Mouse (Mus musculus) liver, embryonic 16.5 days (tissue): ENCODE data around the gene Oxsr1. TPM values are rescaled to one million over a fixed set of nuclear protein-coding genes. Genes with fewer than 3 reads are reported as not detected.
A peak's percentile ranks its signal among the peaks of the same experiment; 100 is the strongest.

Experiments used
- ATAC-seq: fragments of 200-750 bp; cut with Nextera tagmentation; 2 replicates; pipeline ENCODE4 v1.8.0; 2017; ENCODE audit warnings: low read depth, mild to moderate bottlenecking, moderate number of reproducible peaks, moderate library complexity
- H3K27ac ChIP-seq: fragments of 300-500 bp; sonication (generic); 2 replicates; pipeline ENCODE4 v1.5.1; 2014; ENCODE audit warnings: mild to moderate bottlenecking, low read length
- H3K27me3 ChIP-seq: fragments of 300-500 bp; sonication (generic); 2 replicates; pipeline ENCODE4 v1.6.1; 2014; ENCODE audit warnings: low read depth, low read length, mixed read lengths; ENCODE audit not compliant: control insufficient read depth, insufficient read depth
- H3K36me3 ChIP-seq: fragments of 300-500 bp; sonication (generic); 2 replicates; pipeline ENCODE4 v1.6.1; 2014; ENCODE audit warnings: mild to moderate bottlenecking; ENCODE audit not compliant: control insufficient read depth, insufficient read depth
- H3K4me1 ChIP-seq: fragments of 300-500 bp; sonication (generic); 2 replicates; pipeline ENCODE4 v1.6.1; 2014; ENCODE audit warnings: low read depth, low read length, mixed read lengths; ENCODE audit not compliant: control insufficient read depth
- H3K4me2 ChIP-seq: fragments of 300-500 bp; sonication (generic); 2 replicates; pipeline ENCODE4 v1.6.1; 2014; ENCODE audit warnings: low read depth, low read length, mixed read lengths
- H3K4me3 ChIP-seq: fragments of 300-500 bp; sonication (generic); 2 replicates; pipeline ENCODE4 v1.5.1; 2014; ENCODE audit warnings: low read depth, mild to moderate bottlenecking, low read length
- H3K9ac ChIP-seq: fragments of 300-500 bp; sonication (generic); 2 replicates; pipeline ENCODE4 v1.6.1; 2014; ENCODE audit warnings: low read depth, low read length
- H3K9me3 ChIP-seq: fragments of 300-500 bp; sonication (generic); replicated peaks from 2 replicates; pipeline ENCODE4 v1.6.1; 2016; ENCODE audit warnings: low read length; ENCODE audit not compliant: control insufficient read depth
- WGBS: fragments of 180-500 bp; shearing (Covaris S2); extraction: QIAGEN DNeasy Blood & Tissue Kit; methylation state at CpG from one replicate; pipeline ENCODE4 v1.1.7; 2014; ENCODE audit not compliant: insufficient replicate concordance; 5-methylcytosine and 5-hydroxymethylcytosine counted together
- polyA plus RNA-seq: library from polyadenylated mRNA; unstranded; fragments of >200 nt; fragmentation: Nextera tagmentation; extraction: Ambion mirVana; gene quantifications from 2 replicates; pipeline ENCODE4 v1.2.1, GENCODE M21; 2015

Gene Oxsr1
- polyA plus RNA-seq, 1 experiment from 2014 or later: 4.1 TPM

GRCm38 (mm10) chr9:119339558-119340211 is 17.5 kb upstream of the Oxsr1 start, which contains the start of gene Acaa1a:
TSS of gene Acaa1a (plus strand) at chr9:119339676.
- Histone ChIP-seq H3K27ac (peak within 1 kb of the TSS; percentile 91), H3K9me3 (no peaks in the 10 kb centered on the region), H3K9ac (peak within 1 kb of the TSS; percentile 72), H3K4me2 (peak within 1 kb of the TSS; percentile 96), H3K4me3 (peak within 1 kb of the TSS; percentile 68), H3K4me1 (peaks cover 23% of the 10 kb centered on the region), H3K27me3 (no peaks in the 10 kb centered on the region), H3K36me3 (no peaks in the 10 kb centered on the region)
- peak; percentile 35 for ATAC-seq
- WGBS: under 1% methylated on average over 43 of the region's 43 CpGs

GRCm38 (mm10) chr9:119339106-119339505 is 16.9 kb upstream of the Oxsr1 start:
- WGBS: 35% methylated on average over 7 of the region's 7 CpGs
- Histone ChIP-seq H3K27ac (no peak overlapping the region), H3K27me3 (no peaks in the 10 kb centered on the region), H3K9ac (peak overlapping the region; percentile 72), H3K4me3 (peak overlapping the region; percentile 68), H3K4me2 (peak overlapping the region; percentile 96), H3K9me3 (no peaks in the 10 kb centered on the region), H3K4me1 (peaks cover 23% of the 10 kb centered on the region), H3K36me3 (no peaks in the 10 kb centered on the region)
- no peak for ATAC-seq

GRCm38 (mm10) chr9:119338350-119338749 is 16.1 kb upstream of the Oxsr1 start:
- no peaks in the 10 kb centered on the region for H3K9me3 ChIP-seq
- no peak overlapping the region for H3K9ac ChIP-seq
- no peak overlapping the region for H3K27ac ChIP-seq
- WGBS: 77% methylated on average over 3 of the region's 3 CpGs
- ATAC-seq: no peak
- H3K4me2 ChIP-seq: no peak overlapping the region
- no peaks in the 10 kb centered on the region for H3K27me3 ChIP-seq
- no peak overlapping the region for H3K4me3 ChIP-seq
- H3K36me3 ChIP-seq: no peaks in the 10 kb centered on the region
- peaks cover 23% of the 10 kb centered on the region for H3K4me1 ChIP-seq

GRCm38 (mm10) chr9:119337842-119338241 is 15.6 kb upstream of the Oxsr1 start:
- Histone ChIP-seq H3K4me3 (no peak overlapping the region), H3K27me3 (no peaks in the 10 kb centered on the region), H3K9me3 (no peaks in the 10 kb centered on the region), H3K9ac (no peak overlapping the region), H3K4me2 (no peak overlapping the region), H3K27ac (no peak overlapping the region), H3K36me3 (no peaks in the 10 kb centered on the region), H3K4me1 (peaks cover 23% of the 10 kb centered on the region)
- 87% methylated on average over 14 of the region's 14 CpGs for WGBS
- no peak for ATAC-seq

GRCm38 (mm10) chr9:119335571-119335970 is 13.3 kb upstream of the Oxsr1 start:
- Histone ChIP-seq H3K27ac (no peak overlapping the region), H3K36me3 (no peaks in the 10 kb centered on the region), H3K27me3 (no peaks in the 10 kb centered on the region), H3K4me2 (no peak overlapping the region), H3K9me3 (no peaks in the 10 kb centered on the region), H3K9ac (no peak overlapping the region), H3K4me3 (no peak overlapping the region), H3K4me1 (peaks cover 11% of the 10 kb centered on the region)
- ATAC-seq: no peak
- WGBS: 74% methylated on average over 4 of the region's 4 CpGs

- Histone ChIP-seq H3K4me1 (peaks cover 6% of the 10 kb centered on the region), H3K9ac (no peak overlapping the region), H3K27ac (peak overlapping the region; percentile 43; the same call in 1 of the 2 replicates), H3K4me3 (no peak overlapping the region), H3K9me3 (no peaks in the 10 kb centered on the region), H3K36me3 (no peaks in the 10 kb centered on the region), H3K4me2 (no peak overlapping the region), H3K27me3 (no peaks in the 10 kb centered on the region)
- WGBS: 71% methylated on average over 2 of the region's 2 CpGs
- no peak for ATAC-seq
These were observed 12.6 kb upstream of the Oxsr1 start for GRCm38 (mm10) chr9:119334834-119335233.

- 21% methylated on average over 10 of the region's 10 CpGs for WGBS
- H3K4me1 ChIP-seq: peaks cover 4% of the 10 kb centered on the region
- H3K4me2 ChIP-seq: no peak overlapping the region
- H3K27me3 ChIP-seq: no peaks in the 10 kb centered on the region
- H3K4me3 ChIP-seq: no peak overlapping the region
- H3K36me3 ChIP-seq: no peaks in the 10 kb centered on the region
- no peak for ATAC-seq
- H3K9ac ChIP-seq: no peak overlapping the region
- no peaks in the 10 kb centered on the region for H3K9me3 ChIP-seq
- H3K27ac ChIP-seq: peak overlapping the region; percentile 43; the same call in 1 of the 2 replicates
These were observed 12.1 kb upstream of the Oxsr1 start for GRCm38 (mm10) chr9:119334324-119334723.

- Histone ChIP-seq H3K4me1 (no peaks in the 10 kb centered on the region), H3K36me3 (no peaks in the 10 kb centered on the region), H3K9me3 (no peaks in the 10 kb centered on the region), H3K4me2 (no peak overlapping the region), H3K9ac (no peak overlapping the region), H3K4me3 (no peak overlapping the region), H3K27me3 (no peaks in the 10 kb centered on the region), H3K27ac (no peak overlapping the region)
- WGBS: 75% methylated on average over 15 of the region's 15 CpGs
- ATAC-seq: no peak
These were observed 8.1 kb upstream of the Oxsr1 start for GRCm38 (mm10) chr9:119330186-119330963.

- H3K9ac ChIP-seq: no peak overlapping the region
- no peaks in the 10 kb centered on the region for H3K36me3 ChIP-seq
- WGBS: 27% methylated on average over 3 of the region's 3 CpGs
- H3K27me3 ChIP-seq: no peaks in the 10 kb centered on the region
- H3K4me3 ChIP-seq: no peak overlapping the region
- peaks cover 6% of the 10 kb centered on the region for H3K4me1 ChIP-seq
- no peak for ATAC-seq
- no peak overlapping the region for H3K4me2 ChIP-seq
- H3K27ac ChIP-seq: no peak overlapping the region
- H3K9me3 ChIP-seq: no peaks in the 10 kb centered on the region
These were observed 6.3 kb upstream of the Oxsr1 start for GRCm38 (mm10) chr9:119328488-119328887.
